8 mouse cellular contexts compared by ENCODE assay signal in genomic region chr1:38268246-38269042, GRCm38 (mm10).
DNase-seq lines count a peak whose midpoint lies in the region; ATAC-seq and TF ChIP-seq lines count a peak whose summit lies in the region.
"Had no signal": no experiment of that assay in that cellular context is flagged by ENCODE, and none has a peak within 500 bp of the region (broad histone marks: within the 10 kb centered on the region; RNA-seq: fewer than 3 reads in every experiment).

No protein-coding gene starts in this region.

- H3K79me2 ChIP-seq in heart, adult 2 months (replicated peaks; ENCODE audit: control insufficient read depth, insufficient read depth, low read length), result no peaks in the 10 kb centered on the region

- no peak for TF ChIP-seq EP300 in heart, adult 2 months (IDR thresholded peaks at IDR 0.05; ENCODE audit: insufficient read depth, low read depth, low read length)

- WGBS in heart, embryonic 16.5 days, result 52% methylated on average over 20 of the region's 20 CpGs
- WGBS in heart, adult 2 months, result 63% methylated on average over 20 of the region's 20 CpGs
- 35% methylated on average over 20 of the region's 20 CpGs for WGBS in forebrain, embryonic 15.5 days
- WGBS in midbrain, embryonic 14.5 days, result 35% methylated on average over 20 of the region's 20 CpGs

- DNase-seq in heart, adult 2 months, result no peak
- peak; percentile 67 for DNase-seq in brain, embryonic 14.5 days (ENCODE audit: low read depth)
- peak; percentile 61 for DNase-seq in midbrain, embryonic 14.5 days
- no peak for DNase-seq in adrenal gland, postnatal 25 days
- no peak for DNase-seq in layer of hippocampus, adult 11-12 months (ENCODE audit: low spot score)

- peak overlapping the region; percentile 42 for H3K4me2 ChIP-seq in heart, embryonic 16.5 days (ENCODE audit: low read depth, low read length)
- H3K4me2 ChIP-seq in forebrain, embryonic 15.5 days (replicated peaks), result no peak overlapping the region
- H3K4me2 ChIP-seq in midbrain, embryonic 14.5 days (ENCODE audit: low read length), result 0 out of 2 replicates have a peak overlapping the region, but pooled peaks have one; percentile 15

- intact Hi-C loops in heart, adult 2 months (cut with DNase I), result no loop called here

- no peak for ATAC-seq in heart, embryonic 16.5 days (replicated peaks; ENCODE audit: extremely low read depth, insufficient read depth, low FRiP score)
- ATAC-seq in forebrain, embryonic 15.5 days (replicated peaks), result 0 out of 2 replicates have a peak, but pooled peaks have one; percentile 35
- no peak for ATAC-seq in midbrain, embryonic 14.5 days (ENCODE audit: low FRiP score, low TSS enrichment)

- H3K36me3 ChIP-seq in heart, embryonic 16.5 days (ENCODE audit: control insufficient read depth, insufficient read depth), result no peaks in the 10 kb centered on the region
- H3K36me3 ChIP-seq in heart, adult 2 months (ENCODE audit: control insufficient read depth, insufficient read depth, low read length), result no peaks in the 10 kb centered on the region
- H3K36me3 ChIP-seq in forebrain, embryonic 15.5 days, result peaks cover 6% of the 10 kb centered on the region; the same call in 1 of the 2 replicates
- H3K36me3 ChIP-seq in midbrain, embryonic 14.5 days (ENCODE audit: control insufficient read depth, insufficient read depth, low read length), result peaks cover 3% of the 10 kb centered on the region; the same call in 1 of the 2 replicates

- peaks cover 11% of the 10 kb centered on the region for H3K4me1 ChIP-seq in heart, embryonic 16.5 days (ENCODE audit: control insufficient read depth, insufficient read depth, low read length)
- H3K4me1 ChIP-seq in heart, adult 2 months (ENCODE audit: control insufficient read depth, insufficient read depth, low read length), result no peaks in the 10 kb centered on the region
- H3K4me1 ChIP-seq in forebrain, embryonic 15.5 days, result peaks cover 15% of the 10 kb centered on the region
- peaks cover 22% of the 10 kb centered on the region for H3K4me1 ChIP-seq in midbrain, embryonic 14.5 days (ENCODE audit: control insufficient read depth, insufficient read depth, low read length)

- H3K9me3 ChIP-seq in heart, embryonic 16.5 days (replicated peaks; ENCODE audit: control insufficient read depth, low read length), result peaks cover 3% of the 10 kb centered on the region; the same call in 1 of the 2 replicates
- no peaks in the 10 kb centered on the region for H3K9me3 ChIP-seq in forebrain, embryonic 15.5 days
- H3K9me3 ChIP-seq in midbrain, embryonic 14.5 days (ENCODE audit: control insufficient read depth, low read length), result no peaks in the 10 kb centered on the region

- no peak overlapping the region for H3K9ac ChIP-seq in heart, embryonic 16.5 days (ENCODE audit: low read length)
- H3K9ac ChIP-seq in heart, adult 2 months (ENCODE audit: low read depth, low read length), result no peak overlapping the region
- no peak overlapping the region for H3K9ac ChIP-seq in forebrain, embryonic 15.5 days (replicated peaks)
- H3K9ac ChIP-seq in midbrain, embryonic 14.5 days (replicated peaks; ENCODE audit: low read length), result no peak overlapping the region

- no peak for TF ChIP-seq CTCF in heart, adult 2 months (IDR thresholded peaks at IDR 0.05)
- no peak for TF ChIP-seq CTCF in brain, embryonic 14.5 days (IDR thresholded peaks at IDR 0.05; ENCODE audit: borderline replicate concordance, extremely low read depth, insufficient read depth, insufficient read length)

- TF ChIP-seq POLR2A in heart, adult 2 months (IDR thresholded peaks at IDR 0.05; ENCODE audit: insufficient read depth, low read depth, low read length), result no peak
- TF ChIP-seq POLR2A in brain, embryonic 14.5 days (IDR thresholded peaks at IDR 0.05; ENCODE audit: borderline replicate concordance, extremely low read depth, insufficient read depth, insufficient read length, poor library complexity, severe bottlenecking), result no peak

- no peaks in the 10 kb centered on the region for H3K27me3 ChIP-seq in heart, embryonic 16.5 days (ENCODE audit: control insufficient read depth, insufficient read depth, low read length)
- no peaks in the 10 kb centered on the region for H3K27me3 ChIP-seq in heart, adult 2 months (ENCODE audit: control insufficient read depth, insufficient read depth, low read length)
- no peaks in the 10 kb centered on the region for H3K27me3 ChIP-seq in forebrain, embryonic 15.5 days
- no peaks in the 10 kb centered on the region for H3K27me3 ChIP-seq in midbrain, embryonic 14.5 days (ENCODE audit: control insufficient read depth, insufficient read depth, low read length)

- H3K27ac ChIP-seq in heart, embryonic 16.5 days (ENCODE audit: low read length), result no peak overlapping the region
- no peak overlapping the region for H3K27ac ChIP-seq in heart, adult 2 months
- peak overlapping the region; percentile 70 for H3K27ac ChIP-seq in forebrain, embryonic 15.5 days (replicated peaks)
- peak overlapping the region; percentile 70 for H3K27ac ChIP-seq in midbrain, embryonic 14.5 days (replicated peaks; ENCODE audit: low read depth, low read length)
- H3K27ac ChIP-seq: macrophage had no signal

- peak overlapping the region; percentile 4; the same call in 1 of the 2 replicates for H3K4me3 ChIP-seq in heart, embryonic 16.5 days (ENCODE audit: low read length)
- no peak overlapping the region for H3K4me3 ChIP-seq in heart, adult 2 months
- no peak overlapping the region for H3K4me3 ChIP-seq in forebrain, embryonic 15.5 days
- no peak overlapping the region for H3K4me3 ChIP-seq in midbrain, embryonic 14.5 days (replicated peaks; ENCODE audit: low read depth, low read length)

Comparison
In these comparisons a context has a peak if more than half of its experiments do, and no peak if none do; other contexts are left out.
1. H3K27ac ChIP-seq: peak in forebrain, embryonic 15.5 days (single experiment) and midbrain, embryonic 14.5 days (single experiment); none in heart, embryonic 16.5 days (single experiment) and heart, adult 2 months (single experiment).
2. DNase-seq: peak in brain, embryonic 14.5 days (single experiment) and midbrain, embryonic 14.5 days (single experiment); none in heart, adult 2 months (0 of 2), adrenal gland, postnatal 25 days (single experiment) and layer of hippocampus, adult 11-12 months (single experiment).